Mouse (Mus musculus): ENCODE measurements around the gene Scgb1a1.

- TF ChIP-seq GATA1 (IDR thresholded peaks at IDR 0.05; ENCODE audit: borderline replicate concordance, low read length) = no peak
- no peak for TF ChIP-seq FLI1 (IDR thresholded peaks at IDR 0.05; ENCODE audit: low read length)
Observed at GRCm38 (mm10) chr19:9129996-9130395, 42.2 kb upstream of the Scgb1a1 start.
